ENCODE assay signal across 8 mouse cellular contexts in the genomic region with DNA sequence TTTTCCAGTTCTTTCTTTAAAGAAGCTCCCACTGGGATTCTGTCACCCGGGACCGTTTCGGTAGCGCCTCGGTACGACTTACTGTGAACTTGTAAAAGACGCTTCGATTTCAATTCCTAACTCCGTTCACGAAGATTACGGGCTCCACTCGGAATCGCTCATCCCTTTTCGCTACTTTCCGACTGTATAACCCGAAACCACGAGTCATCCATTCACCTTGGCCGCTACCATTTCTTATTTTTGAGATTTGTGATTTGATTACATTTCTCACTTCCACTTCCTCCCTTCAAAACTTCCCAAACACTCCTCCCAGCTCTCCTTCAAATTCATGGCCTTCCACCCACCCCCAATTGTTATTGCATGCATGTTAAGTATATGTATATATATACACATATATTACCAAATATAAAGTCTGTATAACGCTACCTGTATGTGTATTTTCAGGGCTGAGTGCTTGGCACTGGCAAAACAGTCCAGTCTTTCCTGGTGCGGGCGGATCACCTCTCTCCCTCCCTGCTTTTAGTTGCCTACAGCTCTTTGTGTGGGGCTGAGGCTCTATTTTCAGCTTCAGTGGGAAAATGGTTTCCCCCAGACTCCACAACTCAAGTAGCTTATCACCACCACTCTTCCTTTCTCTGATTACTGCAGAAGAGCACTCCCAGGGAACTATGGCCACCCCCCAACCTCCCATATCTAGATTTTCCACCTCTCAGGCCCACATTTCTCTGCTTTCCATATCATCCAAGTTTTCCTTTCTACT. TPM values are rescaled to one million over a fixed set of nuclear protein-coding genes. Genes with fewer than 3 reads are reported as not detected.
DNase-seq lines count a peak whose midpoint lies in the region; ATAC-seq and TF ChIP-seq lines count a peak whose summit lies in the region.

No protein-coding gene starts in this region.

- H3K4me1 ChIP-seq in cerebellum, adult 2 months (ENCODE audit: control insufficient read depth, insufficient read depth, low read length): no peaks in the 10 kb centered on the region
- H3K4me1 ChIP-seq in ES-Bruce4 (ENCODE audit: control insufficient read depth, insufficient read depth, low read length): peaks cover 4% of the 10 kb centered on the region
- H3K4me1 ChIP-seq in forebrain, postnatal 0 days (ENCODE audit: insufficient read depth): no peaks in the 10 kb centered on the region
- peaks cover 13% of the 10 kb centered on the region; the same call in 1 of the 2 replicates for H3K4me1 ChIP-seq in liver, postnatal 0 days (ENCODE audit: insufficient read depth)

- DNase-seq in cerebellum, adult 2 months: no peak
- DNase-seq in cerebellum, postnatal 10 days: no peak
- DNase-seq in forebrain, postnatal 0 days: no peak
- no peak for DNase-seq in liver, postnatal 0 days
- no peak for DNase-seq in urinary bladder, postnatal 36 days (ENCODE audit: low spot score in 2 of 2)
- no peak for DNase-seq in left cerebral cortex, adult 11 months (ENCODE audit: low spot score)
- no peak for DNase-seq in ovary, postnatal 10 days (ENCODE audit: low spot score)

- H3K9me3 ChIP-seq in ES-Bruce4 (replicated peaks; ENCODE audit: control insufficient read depth, insufficient read depth, low read length, poor library complexity, severe bottlenecking): no peaks in the 10 kb centered on the region
- H3K9me3 ChIP-seq in forebrain, postnatal 0 days (ENCODE audit: low read length): no peaks in the 10 kb centered on the region
- H3K9me3 ChIP-seq in liver, postnatal 0 days (ENCODE audit: low read length): no peaks in the 10 kb centered on the region

- H3K27ac ChIP-seq in cerebellum, adult 2 months (ENCODE audit: insufficient read depth, low read length): no peak overlapping the region
- no peak overlapping the region for H3K27ac ChIP-seq in ES-Bruce4 (ENCODE audit: insufficient read depth, low read length)
- H3K27ac ChIP-seq in forebrain, postnatal 0 days (ENCODE audit: low read depth, low read length): no peak overlapping the region
- no peak overlapping the region for H3K27ac ChIP-seq in liver, postnatal 0 days (ENCODE audit: low read depth)

- TF ChIP-seq POLR2A in cerebellum, adult 2 months (IDR thresholded peaks at IDR 0.05; ENCODE audit: borderline replicate concordance, insufficient read depth, low read length): no peak
- TF ChIP-seq POLR2A in ES-Bruce4 (IDR thresholded peaks at IDR 0.05; ENCODE audit: insufficient read depth, low read length): no peak

- no peak for TF ChIP-seq EP300 in ES-Bruce4 (IDR thresholded peaks at IDR 0.05; ENCODE audit: insufficient read depth, low read depth, low read length)
- no peak for TF ChIP-seq EP300 in liver, postnatal 0 days (IDR thresholded peaks at IDR 0.05; ENCODE audit: low read depth)

- H3K4me2 ChIP-seq in forebrain, postnatal 0 days (ENCODE audit: low read depth): peak overlapping the region; percentile 51
- peak overlapping the region; percentile 57 for H3K4me2 ChIP-seq in liver, postnatal 0 days (ENCODE audit: low read depth, low read length)

- H3K36me3 ChIP-seq in ES-Bruce4 (ENCODE audit: control insufficient read depth, insufficient read depth, low read length, poor library complexity, severe bottlenecking): no peaks in the 10 kb centered on the region
- peaks cover 33% of the 10 kb centered on the region for H3K36me3 ChIP-seq in forebrain, postnatal 0 days (ENCODE audit: insufficient read depth)
- peaks cover 35% of the 10 kb centered on the region for H3K36me3 ChIP-seq in liver, postnatal 0 days (replicated peaks; ENCODE audit: insufficient read depth, low read length)

- no peaks in the 10 kb centered on the region for H3K27me3 ChIP-seq in cerebellum, adult 2 months (ENCODE audit: control insufficient read depth, insufficient read depth, low read length)
- no peaks in the 10 kb centered on the region for H3K27me3 ChIP-seq in ES-Bruce4 (ENCODE audit: control insufficient read depth, insufficient read depth, low read length, poor library complexity, severe bottlenecking)
- no peaks in the 10 kb centered on the region; the same call in 1 of the 2 replicates for H3K27me3 ChIP-seq in forebrain, postnatal 0 days (ENCODE audit: insufficient read depth, low read length)
- H3K27me3 ChIP-seq in liver, postnatal 0 days (ENCODE audit: insufficient read depth, low read length): 0 out of 2 replicates have a peak, but pooled peaks cover 3% of the 10 kb centered on the region

- WGBS in cerebellum, adult 2 months: 13% methylated on average over 21 of the region's 21 CpGs
- 4% methylated on average over 21 of the region's 21 CpGs for WGBS in forebrain, postnatal 0 days
- 12% methylated on average over 21 of the region's 21 CpGs for WGBS in liver, postnatal 0 days (ENCODE audit: insufficient replicate concordance)

- no peak for TF ChIP-seq CTCF in cerebellum, adult 2 months (IDR thresholded peaks at IDR 0.05; ENCODE audit: borderline replicate concordance, insufficient read depth, low read depth, low read length)
- no peak for TF ChIP-seq CTCF in ES-Bruce4 (IDR thresholded peaks at IDR 0.05; ENCODE audit: low read depth, low read length)
- no peak for TF ChIP-seq CTCF in forebrain, postnatal 0 days (IDR thresholded peaks at IDR 0.05; ENCODE audit: low read depth)
- no peak for TF ChIP-seq CTCF in liver, postnatal 0 days (IDR thresholded peaks at IDR 0.05; ENCODE audit: low read depth)

- H3K9ac ChIP-seq in ES-Bruce4 (ENCODE audit: low read depth, poor library complexity, severe bottlenecking): peak overlapping the region; percentile 39; the same call in 1 of the 2 replicates
- H3K9ac ChIP-seq in forebrain, postnatal 0 days: peak overlapping the region; percentile 26; the same call in 1 of the 2 replicates
- 0 out of 2 replicates have a peak overlapping the region, but pooled peaks have one; percentile 3 for H3K9ac ChIP-seq in liver, postnatal 0 days (replicated peaks)

- ATAC-seq in forebrain, postnatal 0 days: peak; percentile 30; the same call in 1 of the 2 replicates
- peak; percentile 7; the same call in 1 of the 2 replicates for ATAC-seq in liver, postnatal 0 days

- H3K4me3 ChIP-seq in cerebellum, adult 2 months (replicated peaks; ENCODE audit: insufficient read depth, low read depth, low read length): peak overlapping the region; percentile 63
- peak overlapping the region; percentile 84 for H3K4me3 ChIP-seq in ES-Bruce4 (ENCODE audit: low read depth, low read length)
- peak overlapping the region; percentile 43 for H3K4me3 ChIP-seq in forebrain, postnatal 0 days (ENCODE audit: low read depth, low read length)
- H3K4me3 ChIP-seq in liver, postnatal 0 days (ENCODE audit: low read depth, low read length): peak overlapping the region; percentile 27

RNA-seq across cellular contexts. Expression of gene Hes7, which starts 9.0 kb away (rescaled TPM):
- 0.44 and 0.59 TPM in 2 replicates for polyA plus RNA-seq in cerebellum, adult 2 months (2012; rRNA removed)
- polyA plus RNA-seq in ES-Bruce4 (2011; ENCODE audit: insufficient read depth, insufficient read length, low read depth, missing spikeins): not detected in 2 replicates
- total RNA-seq in forebrain, postnatal 0 days (2014; rRNA removed): 1.2 and 1.6 TPM in 2 replicates
- polyA plus RNA-seq in forebrain, postnatal 0 days (2015; fragmentation: Nextera tagmentation; extraction: Ambion mirVana): 1.1 and 1.3 TPM in 2 replicates
- polyA plus RNA-seq in liver, postnatal 0 days (2015; fragmentation: Nextera tagmentation; extraction: Ambion mirVana): 0.07 and 0.15 TPM in 2 replicates

RNA-seq across cellular contexts. Expression of gene 9130213A22Rik, which starts 11.2 kb away (rescaled TPM):
- 1.3 and 1.4 TPM in 2 replicates for polyA plus RNA-seq in cerebellum, adult 2 months (2012; rRNA removed)
- not detected in 2 replicates for polyA plus RNA-seq in ES-Bruce4 (2011; ENCODE audit: insufficient read depth, insufficient read length, low read depth, missing spikeins)
- total RNA-seq in forebrain, postnatal 0 days (2014; rRNA removed): 0.23 and 0.62 TPM in 2 replicates
- 0.58 and 0.69 TPM in 2 replicates for polyA plus RNA-seq in forebrain, postnatal 0 days (2015; fragmentation: Nextera tagmentation; extraction: Ambion mirVana)
- polyA plus RNA-seq in liver, postnatal 0 days (2015; fragmentation: Nextera tagmentation; extraction: Ambion mirVana): 0.06 and 0.07 TPM in 2 replicates

RNA-seq across cellular contexts. Expression of gene Aloxe3, which starts 14.5 kb away (rescaled TPM):
- polyA plus RNA-seq in cerebellum, adult 2 months (2012; rRNA removed): 10.8 and 16.0 TPM in 2 replicates
- 1.7 and 2.0 TPM in 2 replicates for polyA plus RNA-seq in ES-Bruce4 (2011; ENCODE audit: insufficient read depth, insufficient read length, low read depth, missing spikeins)
- 10.0 and 11.6 TPM in 2 replicates for total RNA-seq in forebrain, postnatal 0 days (2014; rRNA removed)
- polyA plus RNA-seq in forebrain, postnatal 0 days (2015; fragmentation: Nextera tagmentation; extraction: Ambion mirVana): 8.5 and 14.9 TPM in 2 replicates
- polyA plus RNA-seq in liver, postnatal 0 days (2015; fragmentation: Nextera tagmentation; extraction: Ambion mirVana): 0.14 and 0.18 TPM in 2 replicates

RNA-seq across cellular contexts. Expression of gene Per1, which starts 16.2 kb away (rescaled TPM):
- 34.4 and 37.2 TPM in 2 replicates for polyA plus RNA-seq in cerebellum, adult 2 months (2012; rRNA removed)
- 25.0 and 29.3 TPM in 2 replicates for polyA plus RNA-seq in ES-Bruce4 (2011; ENCODE audit: insufficient read depth, insufficient read length, low read depth, missing spikeins)
- 16.5 and 38.3 TPM in 2 replicates for total RNA-seq in forebrain, postnatal 0 days (2014; rRNA removed)
- polyA plus RNA-seq in forebrain, postnatal 0 days (2015; fragmentation: Nextera tagmentation; extraction: Ambion mirVana): 15.2 and 16.7 TPM in 2 replicates
- 3.0 and 8.2 TPM in 2 replicates for polyA plus RNA-seq in liver, postnatal 0 days (2015; fragmentation: Nextera tagmentation; extraction: Ambion mirVana)

RNA-seq across cellular contexts. Expression of gene Vamp2, which starts 22.9 kb away (rescaled TPM):
- 672 and 700 TPM in 2 replicates for polyA plus RNA-seq in cerebellum, adult 2 months (2012; rRNA removed)
- 39.5 and 41.6 TPM in 2 replicates for polyA plus RNA-seq in ES-Bruce4 (2011; ENCODE audit: insufficient read depth, insufficient read length, low read depth, missing spikeins)
- 76.8 and 104 TPM in 2 replicates for total RNA-seq in forebrain, postnatal 0 days (2014; rRNA removed)
- 500 and 554 TPM in 2 replicates for polyA plus RNA-seq in forebrain, postnatal 0 days (2015; fragmentation: Nextera tagmentation; extraction: Ambion mirVana)
- polyA plus RNA-seq in liver, postnatal 0 days (2015; fragmentation: Nextera tagmentation; extraction: Ambion mirVana): 13.6 and 14.2 TPM in 2 replicates

Comparison
In these comparisons a context has a peak if more than half of its experiments do, and no peak if none do; other contexts are left out.
1. H3K4me3 ChIP-seq: peak in every context shown above with its lines; median percentile 84 in ES-Bruce4; 63 in cerebellum, adult 2 months; 43 in forebrain, postnatal 0 days; 27 in liver, postnatal 0 days.